Mouse (Mus musculus) limb, embryonic 15.5 days (tissue): ENCODE results near the gene Echs1. TPM values are rescaled to one million over a fixed set of nuclear protein-coding genes. Genes with fewer than 3 reads are reported as not detected.
A peak's percentile ranks its signal among the peaks of the same experiment; 100 is the strongest.
"Not testable (repeated sequence)": the region's sequence is repeated elsewhere in the genome, so short reads cannot be mapped to it uniquely, and the experiment has no call there.

Experiments
- ATAC-seq: fragments of 200-750 bp; cut with Nextera tagmentation; 2 replicates; pipeline ENCODE4 v1.8.0; 2017; ENCODE audit warnings: low read depth, moderate TSS enrichment; ENCODE audit not compliant: insufficient number of reproducible peaks, low FRiP score, low TSS enrichment
- H3K27ac ChIP-seq: fragments of 300-500 bp; sonication (generic); 2 replicates; pipeline ENCODE4 v1.5.1; 2015; ENCODE audit warnings: moderate library complexity, mild to moderate bottlenecking, inconsistent platforms
- H3K27me3 ChIP-seq: fragments of 300-500 bp; sonication (generic); 2 replicates; pipeline ENCODE4 v1.6.1; 2015; ENCODE audit warnings: inconsistent platforms
- H3K36me3 ChIP-seq: fragments of 300-500 bp; sonication (generic); 2 replicates; pipeline ENCODE4 v1.6.1; 2015; ENCODE audit warnings: inconsistent platforms
- H3K4me1 ChIP-seq: fragments of 300-500 bp; sonication (generic); 2 replicates; pipeline ENCODE4 v1.6.1; 2015; ENCODE audit warnings: inconsistent platforms
- H3K4me2 ChIP-seq: fragments of 300-500 bp; sonication (generic); 2 replicates; pipeline ENCODE4 v1.6.1; 2015; ENCODE audit warnings: mild to moderate bottlenecking, inconsistent platforms
- H3K4me3 ChIP-seq: fragments of 300-500 bp; sonication (generic); 2 replicates; pipeline ENCODE4 v1.5.1; 2015; ENCODE audit warnings: mild to moderate bottlenecking, inconsistent platforms
- H3K9ac ChIP-seq: fragments of 300-500 bp; sonication (generic); 2 replicates; pipeline ENCODE4 v1.6.1; 2015; ENCODE audit warnings: inconsistent platforms
- H3K9me3 ChIP-seq: fragments of 300-500 bp; sonication (generic); 2 replicates; pipeline ENCODE4 v1.6.1; 2016; ENCODE audit warnings: inconsistent platforms
- WGBS: fragments of 180-500 bp; shearing (Covaris S2); methylation state at CpG from one replicate; pipeline ENCODE4 v1.1.7; 2015; 5-methylcytosine and 5-hydroxymethylcytosine counted together
- polyA plus RNA-seq: library from polyadenylated mRNA; unstranded; fragments of >200 nt; fragmentation: Nextera tagmentation; extraction: Ambion mirVana; gene quantifications from 2 replicates; pipeline ENCODE4 v1.2.1, GENCODE M21; 2015

Echs1 gene
- polyA plus RNA-seq, 1 experiment from 2014 or later: 130 TPM

- not testable (repeated sequence) for H3K4me1 ChIP-seq, H3K9me3 ChIP-seq, H3K4me3 ChIP-seq, H3K27me3 ChIP-seq, H3K4me2 ChIP-seq, H3K9ac ChIP-seq, H3K27ac ChIP-seq, ATAC-seq
- H3K36me3 ChIP-seq: peaks cover 43% of the 10 kb centered on the region
- 88% methylated on average over 7 of the region's 7 CpGs for WGBS
Observed at GRCm38 (mm10) chr7:140134033-140134432, 17.8 kb upstream of the Echs1 start.

DNA sequence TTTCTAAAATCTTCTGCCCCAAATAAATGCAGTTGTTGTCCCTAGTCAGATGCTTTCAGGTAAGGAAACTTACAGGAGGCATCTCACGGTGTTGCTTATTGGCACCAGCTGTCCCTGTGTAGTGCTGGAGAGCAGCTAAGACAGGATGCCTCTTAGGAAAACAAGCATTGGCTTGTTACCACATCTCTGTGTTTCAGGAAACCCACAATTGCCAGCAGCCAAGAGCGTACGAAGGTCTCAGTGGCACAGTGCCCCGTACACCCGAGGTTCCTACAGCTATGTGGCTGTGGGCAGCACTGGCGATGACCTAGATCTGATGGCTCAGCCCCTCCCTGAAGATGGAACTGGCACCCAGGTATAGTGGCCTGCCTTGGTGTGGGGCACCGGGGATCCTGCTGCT lies 15.9 kb upstream of the Echs1 start:
- H3K4me1 ChIP-seq, H3K4me3 ChIP-seq, ATAC-seq, H3K27me3 ChIP-seq, H3K9ac ChIP-seq, H3K4me2 ChIP-seq, H3K9me3 ChIP-seq, H3K27ac ChIP-seq: not testable (repeated sequence)
- H3K36me3 ChIP-seq: peaks cover 43% of the 10 kb centered on the region
- WGBS: 95% methylated on average over 7 of the region's 7 CpGs

- Histone ChIP-seq H3K4me3 (no peak overlapping the region), H3K4me1 (peaks cover 15% of the 10 kb centered on the region), H3K27me3 (no peaks in the 10 kb centered on the region), H3K27ac (no peak overlapping the region), H3K4me2 (no peak overlapping the region), H3K36me3 (peaks cover 26% of the 10 kb centered on the region), H3K9ac (no peak overlapping the region), H3K9me3 (no peaks in the 10 kb centered on the region)
- WGBS: 86% methylated on average over 2 of the region's 2 CpGs
- ATAC-seq: no peak
Observed at GRCm38 (mm10) chr7:140127911-140128310, 11.6 kb upstream of the Echs1 start.

- Histone ChIP-seq H3K27me3 (no peaks in the 10 kb centered on the region), H3K4me2 (no peak overlapping the region), H3K9me3 (no peaks in the 10 kb centered on the region), H3K9ac (no peak overlapping the region), H3K27ac (no peak overlapping the region), H3K4me1 (peaks cover 15% of the 10 kb centered on the region), H3K36me3 (peaks cover 24% of the 10 kb centered on the region), H3K4me3 (no peak overlapping the region)
- 77% methylated on average over 3 of the region's 3 CpGs for WGBS
- no peak for ATAC-seq
Observed at GRCm38 (mm10) chr7:140126934-140127333, 10.7 kb upstream of the Echs1 start.

- Histone ChIP-seq H3K9me3 (no peaks in the 10 kb centered on the region), H3K4me3 (peak overlapping the region; percentile 62), H3K36me3 (peaks cover 18% of the 10 kb centered on the region), H3K4me2 (peak overlapping the region; percentile 55), H3K4me1 (peaks cover 15% of the 10 kb centered on the region), H3K9ac (peak overlapping the region; percentile 58), H3K27me3 (no peaks in the 10 kb centered on the region), H3K27ac (peak overlapping the region; percentile 43; the same call in 1 of the 2 replicates)
- peak; percentile 27; the same call in 1 of the 2 replicates for ATAC-seq
- WGBS: 3% methylated on average over 5 of the region's 5 CpGs
Observed at GRCm38 (mm10) chr7:140126022-140126350, 9.7 kb upstream of the Echs1 start.

- H3K27ac ChIP-seq: peak overlapping the region; percentile 43; the same call in 1 of the 2 replicates
- peak overlapping the region; percentile 58 for H3K9ac ChIP-seq
- H3K4me2 ChIP-seq: peak overlapping the region; percentile 55
- peaks cover 15% of the 10 kb centered on the region for H3K4me1 ChIP-seq
- no peaks in the 10 kb centered on the region for H3K9me3 ChIP-seq
- H3K36me3 ChIP-seq: peaks cover 13% of the 10 kb centered on the region
- 2% methylated on average over 40 of the region's 40 CpGs for WGBS
- H3K27me3 ChIP-seq: no peaks in the 10 kb centered on the region
- H3K4me3 ChIP-seq: peak overlapping the region; percentile 62
- ATAC-seq: peak; percentile 92
Observed at GRCm38 (mm10) chr7:140125278-140126021, 9.2 kb upstream of the Echs1 start.

GRCm38 (mm10) chr7:140124382-140124781 lies 8.1 kb upstream of the Echs1 start:
- Histone ChIP-seq H3K9ac (no peak overlapping the region), H3K36me3 (peaks cover 3% of the 10 kb centered on the region; the same call in 1 of the 2 replicates), H3K9me3 (no peaks in the 10 kb centered on the region), H3K4me2 (no peak overlapping the region), H3K4me1 (peaks cover 15% of the 10 kb centered on the region), H3K27me3 (no peaks in the 10 kb centered on the region), H3K27ac (no peak overlapping the region), H3K4me3 (no peak overlapping the region)
- ATAC-seq: no peak
- WGBS: 84% methylated on average over 1 of the region's 1 CpGs

- WGBS: 35% methylated on average over 4 of the region's 4 CpGs
- peaks cover 15% of the 10 kb centered on the region for H3K4me1 ChIP-seq
- no peaks in the 10 kb centered on the region for H3K27me3 ChIP-seq
- no peak overlapping the region for H3K4me2 ChIP-seq
- no peaks in the 10 kb centered on the region for H3K36me3 ChIP-seq
- peak overlapping the region; percentile 33; the same call in 1 of the 2 replicates for H3K27ac ChIP-seq
- H3K9ac ChIP-seq: no peak overlapping the region
- H3K4me3 ChIP-seq: no peak overlapping the region
- no peaks in the 10 kb centered on the region for H3K9me3 ChIP-seq
- no peak for ATAC-seq
Observed at GRCm38 (mm10) chr7:140122765-140123164, 6.5 kb upstream of the Echs1 start.

DNA sequence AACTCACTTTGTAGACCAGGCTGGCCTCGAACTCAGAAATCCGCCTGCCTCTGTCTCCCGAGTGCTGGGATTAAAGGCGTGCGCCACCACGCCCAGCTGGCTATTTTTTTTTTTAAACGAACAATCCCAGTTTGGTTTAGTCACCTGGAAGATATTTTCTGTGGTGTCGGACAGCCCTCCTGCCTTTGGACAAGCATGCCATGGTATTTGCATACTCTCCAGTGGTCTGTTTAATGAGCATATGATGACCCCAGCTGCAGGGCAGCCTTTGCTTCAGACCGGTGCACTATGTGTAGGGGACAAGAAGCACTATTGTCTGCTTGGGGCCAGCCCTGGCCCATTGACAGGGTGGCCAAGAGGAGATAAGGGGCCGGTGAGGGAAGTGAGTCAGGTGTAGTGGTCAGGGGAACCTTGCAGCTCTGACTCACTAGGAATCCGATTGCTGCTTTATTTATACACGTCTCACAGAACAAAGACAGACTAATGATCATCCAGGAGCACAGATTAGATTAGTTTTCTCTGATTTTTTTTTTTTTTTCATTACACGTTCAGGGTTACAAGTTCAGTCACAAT lies 5.1 kb upstream of the Echs1 start:
- Histone ChIP-seq H3K9ac (no peak overlapping the region), H3K27me3 (no peaks in the 10 kb centered on the region), H3K4me3 (no peak overlapping the region), H3K4me2 (no peak overlapping the region), H3K27ac (no peak overlapping the region), H3K4me1 (peaks cover 7% of the 10 kb centered on the region), H3K36me3 (no peaks in the 10 kb centered on the region), H3K9me3 (no peaks in the 10 kb centered on the region)
- 79% methylated on average over 13 of the region's 13 CpGs for WGBS
- no peak for ATAC-seq

DNA sequence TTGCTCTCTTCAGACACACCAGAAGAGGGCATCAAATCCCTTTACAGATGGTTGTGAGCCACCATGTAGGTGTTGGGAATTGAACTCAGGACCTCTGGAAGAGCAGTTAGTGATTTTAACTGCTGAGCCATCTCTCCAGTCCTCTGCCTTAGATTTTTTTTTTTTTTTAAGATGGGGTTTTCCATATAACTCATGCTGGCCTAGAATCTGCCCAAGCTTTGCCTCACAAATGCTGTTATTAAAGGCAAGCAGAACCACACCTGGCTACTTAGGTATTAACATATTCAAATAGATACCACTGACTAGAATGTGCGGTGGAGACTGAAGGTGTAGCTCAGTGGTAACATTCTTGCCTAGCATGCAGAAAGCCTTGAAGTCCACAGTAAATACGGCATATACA lies 4.2 kb upstream of the Echs1 start:
- Histone ChIP-seq H3K27me3 (no peaks in the 10 kb centered on the region), H3K36me3 (no peaks in the 10 kb centered on the region), H3K4me2 (no peak overlapping the region), H3K4me3 (no peak overlapping the region), H3K9me3 (no peaks in the 10 kb centered on the region), H3K27ac (no peak overlapping the region), H3K9ac (no peak overlapping the region), H3K4me1 (peaks cover 4% of the 10 kb centered on the region)
- 93% methylated on average over 2 of the region's 2 CpGs for WGBS
- ATAC-seq: no peak

- Histone ChIP-seq H3K36me3 (peaks cover 23% of the 10 kb centered on the region), H3K4me3 (peak within 1 kb of the TSS; percentile 74), H3K4me2 (peak within 1 kb of the TSS; percentile 76), H3K9ac (peak within 1 kb of the TSS; percentile 71), H3K4me1 (0 out of 2 replicates have a peak, but pooled peaks cover 7% of the 10 kb centered on the region), H3K9me3 (no peaks in the 10 kb centered on the region), H3K27me3 (no peaks in the 10 kb centered on the region), H3K27ac (peak within 1 kb of the TSS; percentile 91)
- peak; percentile 79 for ATAC-seq
- under 1% methylated on average over 23 of the region's 23 CpGs for WGBS
Observed at GRCm38 (mm10) chr7:140115583-140116328, 520 bp downstream of the Echs1 start, which contains the start of gene Paox. Gene Paox, plus strand, starts transcription at chr7:140115799.

- Histone ChIP-seq H3K4me3 (no peak overlapping the region), H3K4me1 (0 out of 2 replicates have a peak, but pooled peaks cover 7% of the 10 kb centered on the region), H3K9ac (no peak overlapping the region), H3K36me3 (peaks cover 61% of the 10 kb centered on the region), H3K27ac (no peak overlapping the region), H3K9me3 (no peaks in the 10 kb centered on the region), H3K27me3 (no peaks in the 10 kb centered on the region), H3K4me2 (no peak overlapping the region)
- 58% methylated on average over 3 of the region's 3 CpGs for WGBS
- no peak for ATAC-seq
Observed at GRCm38 (mm10) chr7:140111943-140112342, 4.3 kb downstream of the Echs1 start.
